8 mouse cellular contexts compared by ENCODE assay signal in genomic region chr10:57532218-57533101, GRCm38 (mm10). TPM values are rescaled to one million over a fixed set of nuclear protein-coding genes. Genes with fewer than 3 reads are reported as not detected.
DNase-seq lines count a peak whose midpoint lies in the region; ATAC-seq and TF ChIP-seq lines count a peak whose summit lies in the region.

Serinc1 (minus strand) TSS chr10:57532530.

- no peak for TF ChIP-seq EP300 in lung, postnatal 0 days (IDR thresholded peaks at IDR 0.05)

- DNase-seq in MN1 (ENCODE audit: low spot score), result peak; percentile 99
- peak; percentile 93 for DNase-seq in cerebellum, adult 9-10 months
- peak; percentile 95 for DNase-seq in hindbrain, embryonic 10.5 days (ENCODE audit: low spot score)
- peak; percentile 97 for DNase-seq in layer of hippocampus, adult 9-11 months
- peak; percentile 98 for DNase-seq in lung, postnatal 0 days (ENCODE audit: low spot score)
- peak; percentile 83 for DNase-seq in ovary, postnatal 14 days (ENCODE audit: low spot score)
- DNase-seq in thymus, postnatal 14 days, result peak; percentile 94

- peak within 1 kb of the TSS; percentile 94 for H3K4me3 ChIP-seq in hindbrain, embryonic 10.5 days
- H3K4me3 ChIP-seq in lung, postnatal 0 days (ENCODE audit: low read depth, low read length), result peak within 1 kb of the TSS; percentile 95

- peaks cover 25% of the 10 kb centered on the region for H3K4me1 ChIP-seq in hindbrain, embryonic 10.5 days (replicated peaks)
- H3K4me1 ChIP-seq in lung, postnatal 0 days (ENCODE audit: insufficient read depth, low read depth, low read length), result no peaks in the 10 kb centered on the region; the same call in 1 of the 2 replicates

- TF ChIP-seq CTCF in lung, postnatal 0 days (IDR thresholded peaks at IDR 0.05), result no peak

- peak within 1 kb of the TSS; percentile 68 for H3K4me2 ChIP-seq in lung, postnatal 0 days (replicated peaks; ENCODE audit: low read depth, low read length)

- peak; percentile 98 for ATAC-seq in frontal cortex, adult (ENCODE audit: low TSS enrichment)
- ATAC-seq in lung, postnatal 0 days, result peak; percentile 100

- 12% methylated on average over 49 of the region's 49 CpGs for WGBS in hindbrain, embryonic 10.5 days
- WGBS in lung, postnatal 0 days, result 13% methylated on average over 48 of the region's 49 CpGs

- H3K36me3 ChIP-seq in hindbrain, embryonic 10.5 days, result peaks cover 5% of the 10 kb centered on the region
- no peaks in the 10 kb centered on the region for H3K36me3 ChIP-seq in lung, postnatal 0 days (ENCODE audit: insufficient read depth, low read length)

- peak within 1 kb of the TSS; percentile 96 for H3K27ac ChIP-seq in hindbrain, embryonic 10.5 days
- peak within 1 kb of the TSS; percentile 94 for H3K27ac ChIP-seq in lung, postnatal 0 days (ENCODE audit: low read length)

- H3K27me3 ChIP-seq in hindbrain, embryonic 10.5 days (ENCODE audit: insufficient read depth, poor library complexity, severe bottlenecking), result no peaks in the 10 kb centered on the region
- H3K27me3 ChIP-seq in lung, postnatal 0 days (replicated peaks; ENCODE audit: insufficient read depth, low read length), result no peaks in the 10 kb centered on the region

- H3K9ac ChIP-seq in lung, postnatal 0 days (replicated peaks; ENCODE audit: low read depth), result peak within 1 kb of the TSS; percentile 92

- no peaks in the 10 kb centered on the region for H3K9me3 ChIP-seq in hindbrain, embryonic 10.5 days
- no peaks in the 10 kb centered on the region for H3K9me3 ChIP-seq in lung, postnatal 0 days (ENCODE audit: low read length)

RNA-seq across cellular contexts. Expression of gene Serinc1, which starts in this region (rescaled TPM):
- polyA plus RNA-seq in hindbrain, embryonic 10.5 days (2016; fragmentation: Nextera tagmentation; extraction: Ambion mirVana), result 135 and 142 TPM in 2 replicates
- 147 and 155 TPM in 2 replicates for polyA plus RNA-seq in lung, postnatal 0 days (2015; fragmentation: Nextera tagmentation; extraction: Ambion mirVana)

Comparison
In these comparisons a context has a peak if more than half of its experiments do, and no peak if none do; other contexts are left out.
1. Peak in every context shown above with its lines: DNase-seq, ATAC-seq, H3K4me3 ChIP-seq and H3K27ac ChIP-seq.